ENCODE assay signal across 9 mouse cellular contexts in the genomic region with DNA sequence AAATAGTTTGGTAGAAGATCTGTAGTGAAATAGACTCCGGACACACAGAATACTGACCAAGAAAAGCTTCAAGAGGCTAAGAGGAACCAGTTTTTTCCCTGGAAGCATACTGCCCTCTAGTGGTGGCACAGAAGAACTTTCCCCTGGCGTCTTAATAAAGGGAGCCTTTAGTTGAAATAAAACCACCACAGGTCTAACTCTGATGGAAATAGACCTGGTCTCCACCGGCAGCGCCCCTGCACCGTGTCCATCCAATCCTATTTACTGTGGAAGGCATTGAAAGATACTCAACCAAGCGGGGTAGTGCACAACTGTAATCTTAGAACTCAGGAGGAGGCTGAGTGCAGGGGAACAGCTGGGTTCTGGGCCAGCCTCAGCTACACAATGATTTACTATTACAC. TPM values are rescaled to one million over a fixed set of nuclear protein-coding genes. Genes with fewer than 3 reads are reported as not detected.
A peak's percentile ranks its signal among the peaks of the same experiment; 100 is the strongest.
DNase-seq lines count a peak whose midpoint lies in the region; ATAC-seq lines count a peak whose summit lies in the region.
"Had no signal": no experiment of that assay in that cellular context is flagged by ENCODE, and none has a peak within 500 bp of the region (broad histone marks: within the 10 kb centered on the region; RNA-seq: fewer than 3 reads in every experiment).

No protein-coding gene starts in this region.

- peak; percentile 47 for DNase-seq in urinary bladder, postnatal 25 days (ENCODE audit: low spot score)
- DNase-seq in urinary bladder, adult 2 months (ENCODE audit: low spot score), result no peak
- DNase-seq in brain, embryonic 18.5 days (ENCODE audit: low read depth, low spot score), result peak; percentile 26
- DNase-seq in fibroblast of lung, adult 2 months (ENCODE audit: low read depth), result peak; percentile 19
- DNase-seq in yolk sac, embryonic 10.5 days (ENCODE audit: low spot score), result peak; percentile 20

- ATAC-seq in intestine, embryonic 15.5 days, result peak; percentile 71
- ATAC-seq in liver, embryonic 16.5 days (ENCODE audit: low read depth), result 0 out of 2 replicates have a peak, but pooled peaks have one; percentile 13
- ATAC-seq in neutrophil, adult 5-6 weeks (ENCODE audit: extremely low read depth, insufficient number of reproducible peaks, low FRiP score, poor library complexity, severe bottlenecking), result peak; percentile 95

- no peaks in the 10 kb centered on the region for H3K27me3 ChIP-seq in intestine, embryonic 15.5 days (replicated peaks)
- H3K27me3 ChIP-seq in liver, embryonic 16.5 days (ENCODE audit: control insufficient read depth, insufficient read depth, low read depth, low read length), result no peaks in the 10 kb centered on the region

- no peaks in the 10 kb centered on the region for H3K9me3 ChIP-seq in intestine, embryonic 15.5 days
- no peaks in the 10 kb centered on the region for H3K9me3 ChIP-seq in liver, embryonic 16.5 days (replicated peaks; ENCODE audit: control insufficient read depth, low read length)

- no peak overlapping the region for H3K4me3 ChIP-seq in intestine, embryonic 15.5 days (replicated peaks)
- no peak overlapping the region for H3K4me3 ChIP-seq in liver, embryonic 16.5 days (ENCODE audit: low read depth, low read length)

- no peak overlapping the region for H3K27ac ChIP-seq in intestine, embryonic 15.5 days
- H3K27ac ChIP-seq in liver, embryonic 16.5 days (ENCODE audit: low read length), result no peak overlapping the region

- WGBS in intestine, embryonic 15.5 days, result 16% methylated on average over 6 of the region's 6 CpGs
- 7% methylated on average over 6 of the region's 6 CpGs for WGBS in liver, embryonic 16.5 days (ENCODE audit: insufficient replicate concordance)

- no peaks in the 10 kb centered on the region for H3K4me1 ChIP-seq in intestine, embryonic 15.5 days (replicated peaks)
- no peaks in the 10 kb centered on the region for H3K4me1 ChIP-seq in liver, embryonic 16.5 days (ENCODE audit: control insufficient read depth, low read depth, low read length)

- no peaks in the 10 kb centered on the region for H3K36me3 ChIP-seq in intestine, embryonic 15.5 days
- no peaks in the 10 kb centered on the region for H3K36me3 ChIP-seq in liver, embryonic 16.5 days (ENCODE audit: control insufficient read depth, insufficient read depth)

- H3K4me2 ChIP-seq in intestine, embryonic 15.5 days (replicated peaks), result no peak overlapping the region
- no peak overlapping the region for H3K4me2 ChIP-seq in liver, embryonic 16.5 days (ENCODE audit: low read depth, low read length)

- H3K9ac ChIP-seq in intestine, embryonic 15.5 days, result no peak overlapping the region
- H3K9ac ChIP-seq in liver, embryonic 16.5 days (ENCODE audit: low read depth, low read length), result no peak overlapping the region

RNA-seq across cellular contexts. Expression of a gene that starts 19.7 kb away (rescaled TPM):
- 0.18 and 0.19 TPM in 2 replicates for polyA plus RNA-seq in urinary bladder, adult 2 months (2012; rRNA removed)
- polyA plus RNA-seq in intestine, embryonic 15.5 days (2015; fragmentation: Nextera tagmentation; extraction: Ambion mirVana), result not detected in 2 replicates
- not detected in 2 replicates for polyA plus RNA-seq in liver, embryonic 16.5 days (2015; fragmentation: Nextera tagmentation; extraction: Ambion mirVana)
- total RNA-seq in neutrophil, adult 5-6 weeks (2017), result 1.2 and 1.7 TPM in 2 replicates

RNA-seq across cellular contexts. Expression of a gene that starts 23.5 kb away (rescaled TPM):
- polyA plus RNA-seq in urinary bladder, adult 2 months (2012; rRNA removed), result 5.6 and 5.7 TPM in 2 replicates
- polyA plus RNA-seq in intestine, embryonic 15.5 days (2015; fragmentation: Nextera tagmentation; extraction: Ambion mirVana), result 0.80 and 0.87 TPM in 2 replicates
- 13.1 and 13.7 TPM in 2 replicates for polyA plus RNA-seq in liver, embryonic 16.5 days (2015; fragmentation: Nextera tagmentation; extraction: Ambion mirVana)
- total RNA-seq in neutrophil, adult 5-6 weeks (2017), result 59.1 and 63.0 TPM in 2 replicates

RNA-seq across cellular contexts. Expression of a gene that starts 31.1 kb away (rescaled TPM):
- polyA plus RNA-seq in urinary bladder, adult 2 months (2012; rRNA removed), result 0.03 TPM in 1 of 2 replicates, not detected in the other
- polyA plus RNA-seq in intestine, embryonic 15.5 days (2015; fragmentation: Nextera tagmentation; extraction: Ambion mirVana), result 1.2 and 1.3 TPM in 2 replicates
- polyA plus RNA-seq in liver, embryonic 16.5 days (2015; fragmentation: Nextera tagmentation; extraction: Ambion mirVana), result 26.1 and 26.7 TPM in 2 replicates
- total RNA-seq in neutrophil, adult 5-6 weeks (2017), result 32.7 and 39.8 TPM in 2 replicates
- polyA plus RNA-seq: gonadal fat pad, adult 2 months had no signal

RNA-seq across cellular contexts. Expression of a gene that starts 34.4 kb away (rescaled TPM):
- not detected in 2 replicates for polyA plus RNA-seq in urinary bladder, adult 2 months (2012; rRNA removed)
- not detected in 2 replicates for polyA plus RNA-seq in intestine, embryonic 15.5 days (2015; fragmentation: Nextera tagmentation; extraction: Ambion mirVana)
- polyA plus RNA-seq in liver, embryonic 16.5 days (2015; fragmentation: Nextera tagmentation; extraction: Ambion mirVana), result not detected in 2 replicates
- 0.37 TPM in 1 of 2 replicates, not detected in the other for total RNA-seq in neutrophil, adult 5-6 weeks (2017)

RNA-seq across cellular contexts. Expression of a gene that starts 42.7 kb away (rescaled TPM):
- polyA plus RNA-seq in urinary bladder, adult 2 months (2012; rRNA removed), result 1.4 and 3.3 TPM in 2 replicates
- 0.13 and 0.20 TPM in 2 replicates for polyA plus RNA-seq in intestine, embryonic 15.5 days (2015; fragmentation: Nextera tagmentation; extraction: Ambion mirVana)
- 0.30 and 0.33 TPM in 2 replicates for polyA plus RNA-seq in liver, embryonic 16.5 days (2015; fragmentation: Nextera tagmentation; extraction: Ambion mirVana)
- total RNA-seq in neutrophil, adult 5-6 weeks (2017), result 4.3 and 5.4 TPM in 2 replicates

Comparison
In these comparisons a context has a peak if more than half of its experiments do, and no peak if none do; other contexts are left out.
1. ATAC-seq: peak in every context shown above with its lines; median percentile 95 in neutrophil, adult 5-6 weeks; 71 in intestine, embryonic 15.5 days; 13 in liver, embryonic 16.5 days.
2. RNA of a gene that starts 31.1 kb away (polyA plus RNA-seq): 26.1 to 26.7 TPM in liver, embryonic 16.5 days; 1.2 to 1.3 TPM in intestine, embryonic 15.5 days and 0.03 TPM in urinary bladder, adult 2 months; every median in the first group is over 10 times any median in the second.